Mouse (Mus musculus) lung, postnatal 25 days (tissue): ENCODE results near the gene Mdfic.
A peak's percentile ranks its signal among the peaks of the same experiment; 100 is the strongest.

Experiments
- DNase-seq: peaks from one replicate; pipeline ENCODE4 v3.0.0; 2022; ENCODE audit warnings: low spot score

The Mdfic gene

GRCm38 (mm10) chr6:15742591-15743149 lies 22.2 kb downstream of the Mdfic start:
- no peak for DNase-seq

GRCm38 (mm10) chr6:15743291-15743792 lies 22.9 kb downstream of the Mdfic start:
- no peak for DNase-seq

- DNase-seq = no peak
These were observed 23.3 kb downstream of the Mdfic start for GRCm38 (mm10) chr6:15743793-15744192.

- DNase-seq = no peak
These were observed 24.9 kb downstream of the Mdfic start for GRCm38 (mm10) chr6:15745313-15745712.

- peak; percentile 45 for DNase-seq
These were observed 25.4 kb downstream of the Mdfic start for GRCm38 (mm10) chr6:15745891-15746290.

- DNase-seq = no peak
These were observed 27.1 kb downstream of the Mdfic start for GRCm38 (mm10) chr6:15747396-15748155.

- DNase-seq = no peak
These were observed 27.8 kb downstream of the Mdfic start for GRCm38 (mm10) chr6:15748236-15748635.

GRCm38 (mm10) chr6:15748943-15749342 lies 28.5 kb downstream of the Mdfic start:
- no peak for DNase-seq

- no peak for DNase-seq
These were observed 29.6 kb downstream of the Mdfic start for GRCm38 (mm10) chr6:15750101-15750500.

- no peak for DNase-seq
These were observed 30.9 kb downstream of the Mdfic start for GRCm38 (mm10) chr6:15751375-15751774.

- DNase-seq = no peak
These were observed 31.7 kb downstream of the Mdfic start for GRCm38 (mm10) chr6:15752160-15752559.

GRCm38 (mm10) chr6:15753208-15753607 lies 32.7 kb downstream of the Mdfic start:
- no peak for DNase-seq

- DNase-seq = no peak
These were observed 37.9 kb downstream of the Mdfic start for GRCm38 (mm10) chr6:15758394-15758793.

- DNase-seq = no peak
These were observed 40.3 kb downstream of the Mdfic start for GRCm38 (mm10) chr6:15760750-15761149.

GRCm38 (mm10) chr6:15764039-15764438 lies 43.6 kb downstream of the Mdfic start:
- DNase-seq = no peak

- DNase-seq = no peak
These were observed 47.0 kb downstream of the Mdfic start for GRCm38 (mm10) chr6:15767460-15767859.

- no peak for DNase-seq
These were observed 49.7 kb downstream of the Mdfic start for GRCm38 (mm10) chr6:15770128-15770527.

- peak; percentile 26 for DNase-seq
These were observed 56.6 kb downstream of the Mdfic start for GRCm38 (mm10) chr6:15777070-15777469.

- no peak for DNase-seq
These were observed 59.7 kb downstream of the Mdfic start for GRCm38 (mm10) chr6:15780127-15780526.

- no peak for DNase-seq
These were observed 60.2 kb downstream of the Mdfic start for GRCm38 (mm10) chr6:15780688-15781087.

GRCm38 (mm10) chr6:15789523-15790500 lies 69.4 kb downstream of the Mdfic start:
- peak; percentile 81 for DNase-seq
